Mouse (Mus musculus) layer of hippocampus, adult 8-10 months (tissue): ENCODE results near the gene Nemf. TPM values are rescaled to one million over a fixed set of nuclear protein-coding genes. Genes with fewer than 3 reads are reported as not detected.

Experiments
- DNase-seq, 2 experiments: peaks; one replicate each; pipeline ENCODE4 v3.0.0; 2022; ENCODE audit warnings: low spot score in 2 of 2
- total RNA-seq, 4 experiments: library from RNA; stranded (reverse); gene quantifications; 2 replicates each; pipeline ENCODE4 v1.2.4; 2022

The Nemf gene
- total RNA-seq, 4 experiments from 2014 or later: 47.0 to 54.0 (median 50.5) TPM

- DNase-seq: no peak
These were observed 38.5 kb downstream of the Nemf start for GRCm38 (mm10) chr12:69318431-69318830.

DNA sequence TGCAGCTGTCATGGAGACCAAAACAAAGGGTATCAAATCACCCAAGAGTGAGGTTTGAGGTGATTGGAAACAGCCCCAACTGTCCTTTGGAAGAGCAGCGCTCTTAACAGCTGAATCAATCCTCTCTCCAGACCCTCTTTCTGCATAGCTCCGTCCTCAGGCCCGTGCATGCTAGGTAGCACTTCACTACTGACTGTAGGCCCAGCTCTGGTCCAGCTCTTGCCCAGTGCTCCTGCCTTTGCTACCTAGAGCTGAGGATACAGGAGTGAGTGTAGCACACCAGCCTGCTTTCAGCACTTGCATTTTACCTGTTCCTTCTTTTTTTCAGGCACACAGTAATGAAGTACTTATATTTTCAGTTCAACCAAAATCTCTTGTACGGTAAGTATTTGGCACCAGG lies 47.3 kb downstream of the Nemf start:
- DNase-seq: no peak

DNA sequence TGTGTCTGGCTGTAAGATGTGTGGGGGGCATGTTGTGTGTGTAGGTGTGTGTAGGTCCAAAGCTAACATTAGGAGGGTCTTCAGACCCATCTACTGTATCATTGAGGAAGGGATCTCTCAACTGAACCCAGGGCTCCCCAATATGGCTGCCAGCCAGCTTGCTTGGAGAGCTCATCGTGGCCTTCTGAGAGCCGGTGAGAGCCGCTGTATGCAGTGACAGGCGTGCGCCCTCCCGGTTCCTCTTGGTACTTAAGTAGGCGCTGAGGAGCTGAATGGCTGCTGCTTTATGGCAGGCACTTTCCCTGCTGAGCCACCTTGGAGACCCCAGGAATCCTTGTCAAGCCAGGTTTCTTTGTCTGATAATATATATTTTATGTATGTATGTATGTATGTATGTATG lies 50.6 kb downstream of the Nemf start:
- DNase-seq: no peak

DNA sequence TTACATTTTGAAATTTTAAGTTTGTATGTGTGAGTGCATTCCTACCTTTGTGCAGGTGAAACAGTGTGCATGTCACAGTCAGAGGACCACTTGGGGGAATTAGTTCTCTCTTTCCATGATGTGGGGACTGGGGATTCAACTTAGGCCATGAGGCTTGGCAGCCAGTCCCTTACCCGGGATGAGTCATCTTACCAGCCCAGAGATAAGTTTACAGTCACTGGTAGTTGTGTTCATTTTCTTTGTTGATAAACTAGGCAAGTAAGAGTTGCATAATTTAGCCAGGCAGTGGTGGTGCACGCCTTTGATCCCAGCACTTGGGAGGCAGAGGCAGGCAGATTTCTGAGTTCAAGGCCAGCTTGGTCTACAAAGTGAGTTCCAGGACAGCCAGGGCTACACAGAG lies 52.9 kb downstream of the Nemf start:
- no peak for DNase-seq

GRCm38 (mm10) chr12:69302171-69302570 lies 54.8 kb downstream of the Nemf start:
- no peak for DNase-seq

- no peak for DNase-seq
These were observed 56.6 kb downstream of the Nemf start for GRCm38 (mm10) chr12:69300391-69300790.

DNA sequence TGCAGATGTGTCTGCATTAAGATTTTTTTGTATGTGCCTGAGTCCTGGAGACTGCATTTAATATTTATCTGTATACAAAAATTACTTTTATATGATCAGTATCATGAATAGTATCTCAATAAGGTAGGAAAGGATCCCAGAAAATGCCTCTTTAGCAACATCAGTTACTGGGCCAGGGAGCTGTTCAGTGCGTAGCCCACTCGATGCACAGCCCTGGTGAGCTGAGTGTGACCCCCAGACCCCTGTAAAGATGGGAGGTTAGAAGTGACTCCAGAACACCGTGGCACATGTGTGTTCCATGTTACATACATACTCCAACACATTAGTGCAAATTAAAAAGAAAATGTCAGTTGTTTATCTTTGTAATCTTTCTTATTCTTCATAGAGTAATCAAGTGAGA lies 57.1 kb downstream of the Nemf start:
- no peak for DNase-seq

DNA sequence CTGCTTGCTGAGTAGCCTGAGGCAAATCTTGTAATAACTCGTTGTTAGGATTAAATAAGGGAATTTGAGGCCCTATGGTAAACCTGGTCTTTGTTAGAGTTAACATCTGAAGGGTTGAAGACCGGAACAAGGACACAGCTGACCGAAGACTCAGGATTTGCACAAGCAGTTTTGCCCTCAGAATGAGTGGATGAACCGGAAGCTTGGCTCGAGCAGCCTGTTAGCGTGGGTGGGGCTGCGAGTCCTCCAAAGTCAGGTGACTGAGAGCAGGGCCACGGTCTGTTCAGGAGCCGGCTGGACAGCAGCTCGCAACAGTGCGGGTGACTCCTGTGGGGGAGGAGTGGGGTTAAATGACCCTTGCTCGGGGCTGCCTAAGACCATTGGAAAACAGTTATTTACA lies 57.7 kb downstream of the Nemf start:
- DNase-seq: no peak

GRCm38 (mm10) chr12:69298281-69298680 lies 58.7 kb downstream of the Nemf start:
- no peak for DNase-seq

- no peak for DNase-seq
These were observed 59.4 kb downstream of the Nemf start for GRCm38 (mm10) chr12:69297411-69298150.

GRCm38 (mm10) chr12:69296511-69297410 lies 60.2 kb downstream of the Nemf start, which contains the start of gene Klhdc2:
TSS of gene Klhdc2 (plus strand) at chr12:69296681.
- DNase-seq: peak; percentile 87 to 88

- no peak for DNase-seq
These were observed 61.3 kb downstream of the Nemf start for GRCm38 (mm10) chr12:69295651-69296050.

GRCm38 (mm10) chr12:69294936-69295335 lies 62.0 kb downstream of the Nemf start:
- no peak for DNase-seq

DNA sequence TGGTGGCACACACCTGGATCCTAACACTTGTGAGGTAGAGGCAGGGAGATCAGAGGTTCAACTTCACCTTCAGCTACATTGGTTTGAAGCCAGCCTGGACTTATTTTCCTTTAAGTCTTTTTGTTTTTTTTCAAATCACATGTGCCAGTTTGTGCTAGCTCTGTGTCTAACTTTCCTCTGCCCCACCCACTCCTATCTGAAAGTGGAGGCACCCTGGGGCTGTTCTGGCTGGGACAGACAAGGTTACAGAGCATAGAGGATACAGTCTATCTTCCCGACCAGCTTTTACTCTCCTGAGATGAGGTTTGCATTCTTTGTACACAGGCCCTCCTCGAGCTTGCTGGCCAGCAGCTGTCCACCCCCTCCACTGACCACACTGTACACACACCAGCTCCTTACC lies 63.1 kb downstream of the Nemf start:
- DNase-seq: no peak

DNA sequence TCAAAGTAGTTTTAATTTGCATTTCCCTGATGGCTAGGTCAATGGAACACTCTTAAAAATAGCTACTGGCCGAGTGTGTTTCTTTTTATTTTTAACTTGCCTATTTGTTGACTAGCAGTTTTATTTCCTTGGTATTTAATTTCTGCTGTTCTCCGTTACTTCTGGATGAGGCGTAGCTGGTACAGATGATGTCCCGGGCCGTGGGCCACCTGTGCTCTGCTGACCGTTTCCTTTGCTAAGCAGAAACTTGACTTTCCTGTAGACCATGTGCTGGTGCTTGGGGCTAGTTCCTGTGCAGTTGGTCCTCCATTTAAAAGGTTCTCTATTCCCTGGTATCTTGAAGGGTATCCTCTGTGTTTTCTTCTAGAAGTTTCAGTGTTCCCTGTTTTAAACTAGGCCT lies 64.6 kb downstream of the Nemf start:
- no peak for DNase-seq

DNA sequence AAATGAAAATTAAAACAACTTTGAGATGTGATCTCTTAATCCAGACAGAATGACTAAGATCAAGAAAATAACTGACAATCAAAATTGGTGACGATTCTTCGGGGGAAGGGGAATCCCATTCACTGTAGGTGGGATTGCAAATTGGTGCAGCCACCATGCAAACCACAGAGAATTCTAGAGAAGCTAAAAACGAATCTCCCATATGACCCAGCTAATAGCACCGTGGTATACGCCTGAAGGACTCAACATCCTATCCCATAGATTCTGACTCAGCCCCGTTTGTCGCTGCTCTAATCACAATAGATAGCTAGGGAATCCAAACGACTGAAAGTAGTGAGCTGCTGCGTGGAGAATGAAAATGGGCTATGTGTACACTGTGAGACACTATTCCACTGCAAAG lies 68.3 kb downstream of the Nemf start:
- no peak for DNase-seq

GRCm38 (mm10) chr12:69287535-69287934 lies 69.4 kb downstream of the Nemf start:
- DNase-seq: no peak

- no peak for DNase-seq
These were observed 73.8 kb downstream of the Nemf start for GRCm38 (mm10) chr12:69283146-69283545.

- no peak for DNase-seq
These were observed 76.0 kb downstream of the Nemf start for GRCm38 (mm10) chr12:69280915-69281314.

DNA sequence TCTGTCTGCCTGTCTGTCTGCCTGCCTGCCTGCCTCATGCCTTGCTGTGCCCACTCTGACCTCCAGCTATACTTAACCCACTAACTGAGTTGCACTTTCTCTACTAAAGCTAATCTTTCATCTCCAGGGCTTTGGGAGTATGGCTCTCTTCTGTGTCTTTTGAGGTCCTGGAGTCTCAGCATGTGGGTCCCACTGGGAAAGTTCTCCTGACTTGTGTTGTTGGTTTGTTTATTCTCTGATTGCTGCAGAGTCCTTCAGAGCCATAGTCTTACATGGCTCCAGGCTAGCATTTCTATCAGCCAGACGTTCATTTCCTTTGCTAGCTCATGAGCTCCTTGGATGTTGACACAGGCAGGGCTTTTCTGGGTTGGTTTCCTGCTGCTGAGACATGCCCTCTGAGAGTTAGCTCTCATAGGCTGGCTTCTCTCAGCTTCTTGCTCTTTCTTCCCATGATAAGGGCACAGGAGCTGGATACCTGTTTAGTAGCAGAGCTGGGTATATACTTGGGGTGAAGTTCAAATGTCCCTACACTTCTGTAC lies 77.0 kb downstream of the Nemf start:
- no peak for DNase-seq

DNA sequence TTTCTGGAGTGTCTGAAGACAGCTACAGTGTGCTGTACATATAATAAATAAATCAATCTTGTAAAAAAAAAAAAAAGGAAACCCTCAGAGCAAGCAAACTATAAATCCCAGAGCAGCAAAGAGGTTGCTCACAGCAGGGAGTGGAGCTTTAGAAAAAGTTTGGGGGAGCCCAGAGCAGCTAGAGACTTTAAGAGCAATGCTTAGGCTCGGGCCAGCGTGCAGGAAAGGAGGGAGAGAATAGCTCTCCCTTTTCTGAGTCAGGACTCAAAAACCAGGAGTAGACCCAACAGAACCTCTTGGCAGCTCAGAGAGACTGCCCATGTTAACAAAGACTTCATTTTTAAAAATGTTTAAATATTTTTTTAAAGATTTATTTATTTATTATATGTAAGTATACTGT lies 88.0 kb downstream of the Nemf start:
- DNase-seq: no peak

DNA sequence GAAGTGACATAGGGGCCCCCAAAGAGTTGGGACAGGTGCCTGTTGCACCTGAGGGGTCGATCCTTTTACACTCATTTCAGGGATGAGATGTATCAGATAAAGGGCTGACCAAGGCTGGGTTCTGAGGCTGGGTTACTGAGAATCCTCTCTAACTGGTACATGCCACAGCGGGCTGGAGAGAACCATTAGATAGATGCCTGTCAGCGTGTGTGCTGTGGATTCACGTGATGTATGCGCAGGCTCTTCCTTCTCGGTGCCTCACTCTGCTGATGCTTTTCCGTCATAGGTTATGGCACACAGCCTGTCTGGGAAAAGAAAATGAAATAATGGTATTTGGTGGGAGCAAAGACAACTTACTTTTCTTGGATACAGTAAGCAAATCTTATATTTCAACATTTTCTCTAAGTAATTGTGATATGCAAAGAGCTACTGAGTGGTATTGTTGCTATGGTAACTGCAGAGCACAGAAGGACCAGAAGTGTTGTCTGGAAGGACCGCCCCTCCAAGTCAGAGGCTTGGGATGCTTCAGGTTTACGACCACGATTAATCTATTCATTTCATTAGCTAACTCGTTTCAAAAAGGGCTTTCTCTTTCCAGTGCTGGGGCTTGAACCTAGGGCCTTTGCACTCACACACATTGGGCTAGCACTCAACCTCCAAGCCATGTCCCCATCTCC lies 88.9 kb downstream of the Nemf start:
- DNase-seq: peak in 1 of 2 experiments; percentile 4
